Mouse (Mus musculus) midbrain, embryonic 10.5 days (tissue): Measurements from ENCODE around the gene Cfap74. TPM values are rescaled to one million over a fixed set of nuclear protein-coding genes. Genes with fewer than 3 reads are reported as not detected.
A peak's percentile ranks its signal among the peaks of the same experiment; 100 is the strongest.

Source experiments
- DNase-seq: peaks from one replicate; pipeline ENCODE4 v3.0.0-alpha.2; 2017; ENCODE audit warnings: low spot score
- H3K27ac ChIP-seq: fragments of 300-500 bp; sonication (generic); replicated peaks from 2 replicates; pipeline ENCODE4 v1.5.1; 2016; ENCODE audit warnings: mild to moderate bottlenecking
- H3K27me3 ChIP-seq: fragments of 300-500 bp; sonication (generic); 2 replicates; pipeline ENCODE4 v1.6.1; 2016; ENCODE audit warnings: low read depth, mild to moderate bottlenecking; ENCODE audit not compliant: poor library complexity, severe bottlenecking
- H3K36me3 ChIP-seq: fragments of 300-500 bp; sonication (generic); 2 replicates; pipeline ENCODE4 v1.6.1; 2016; ENCODE audit warnings: mild to moderate bottlenecking, moderate library complexity
- H3K4me1 ChIP-seq: fragments of 300-500 bp; sonication (generic); 2 replicates; pipeline ENCODE4 v1.6.1; 2016
- H3K4me3 ChIP-seq: fragments of 300-500 bp; sonication (generic); 2 replicates; pipeline ENCODE4 v1.5.1; 2016; ENCODE audit warnings: mild to moderate bottlenecking, moderate library complexity
- H3K9me3 ChIP-seq: fragments of 300-500 bp; sonication (generic); replicated peaks from 2 replicates; pipeline ENCODE4 v1.6.1; 2016; ENCODE audit warnings: mild to moderate bottlenecking
- WGBS: fragments of 180-500 bp; shearing (Covaris S2); methylation state at CpG from one replicate; pipeline ENCODE4 v1.1.7; 2016; 5-methylcytosine and 5-hydroxymethylcytosine counted together
- polyA plus RNA-seq: library from polyadenylated mRNA; unstranded; fragments of >200 nt; fragmentation: Nextera tagmentation; extraction: Ambion mirVana; gene quantifications from 2 replicates; pipeline ENCODE4 v1.2.1, GENCODE M21; 2016

Gene Cfap74
- polyA plus RNA-seq, 1 experiment from 2014 or later: 7.8 TPM

- 93% methylated on average over 4 of the region's 4 CpGs for WGBS
- peak overlapping the region; percentile 21; the same call in 1 of the 2 replicates for H3K4me3 ChIP-seq
- H3K27ac ChIP-seq: no peak overlapping the region
- H3K27me3 ChIP-seq: no peaks in the 10 kb centered on the region
- no peak for DNase-seq
- peaks cover 32% of the 10 kb centered on the region for H3K4me1 ChIP-seq
- H3K9me3 ChIP-seq: no peaks in the 10 kb centered on the region; the same call in 1 of the 2 replicates
- H3K36me3 ChIP-seq: peaks cover 23% of the 10 kb centered on the region
These were observed 85.9 kb downstream of the Cfap74 start for GRCm38 (mm10) chr4:155494891-155495290.

GRCm38 (mm10) chr4:155497963-155498362, 89.0 kb downstream of the Cfap74 start:
- no peak overlapping the region for H3K4me3 ChIP-seq
- H3K4me1 ChIP-seq: peaks cover 27% of the 10 kb centered on the region
- no peak for DNase-seq
- no peak overlapping the region for H3K27ac ChIP-seq
- 97% methylated on average over 3 of the region's 3 CpGs for WGBS
- H3K36me3 ChIP-seq: peaks cover 43% of the 10 kb centered on the region
- H3K27me3 ChIP-seq: no peaks in the 10 kb centered on the region
- no peaks in the 10 kb centered on the region for H3K9me3 ChIP-seq

DNA sequence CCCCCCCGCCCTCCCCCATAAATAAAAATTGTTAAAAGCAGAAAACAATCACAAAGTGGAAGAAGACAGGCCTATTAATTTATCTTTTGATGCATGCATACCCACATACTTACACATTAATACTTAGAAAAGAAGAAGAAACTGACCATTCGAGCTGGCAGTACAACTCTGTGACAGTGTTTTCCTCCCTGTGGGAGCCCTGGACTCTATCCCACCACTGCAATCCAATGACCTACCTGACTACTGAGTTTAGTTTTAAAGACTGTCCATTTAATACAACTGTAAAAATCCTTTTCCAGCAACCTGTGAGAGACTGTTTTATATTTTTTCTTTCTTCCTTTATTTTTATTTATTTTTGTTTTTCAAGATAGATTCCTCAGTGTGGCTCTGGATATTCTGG, 92.1 kb downstream of the Cfap74 start:
- no peak for DNase-seq
- Histone ChIP-seq H3K4me3 (no peak overlapping the region), H3K36me3 (peaks cover 62% of the 10 kb centered on the region), H3K4me1 (peaks cover 6% of the 10 kb centered on the region; the same call in 1 of the 2 replicates), H3K27ac (no peak overlapping the region), H3K27me3 (no peaks in the 10 kb centered on the region), H3K9me3 (no peaks in the 10 kb centered on the region)
- WGBS: 83% methylated on average over 2 of the region's 2 CpGs

GRCm38 (mm10) chr4:155505067-155505466, 96.1 kb downstream of the Cfap74 start:
- Histone ChIP-seq H3K36me3 (peaks cover 49% of the 10 kb centered on the region), H3K9me3 (no peaks in the 10 kb centered on the region), H3K27ac (no peak overlapping the region), H3K4me1 (peaks cover 6% of the 10 kb centered on the region; the same call in 1 of the 2 replicates), H3K27me3 (no peaks in the 10 kb centered on the region), H3K4me3 (no peak overlapping the region)
- WGBS: 87% methylated on average over 8 of the region's 8 CpGs
- no peak for DNase-seq

GRCm38 (mm10) chr4:155505671-155506295, 96.8 kb downstream of the Cfap74 start:
- Histone ChIP-seq H3K4me1 (peaks cover 6% of the 10 kb centered on the region; the same call in 1 of the 2 replicates), H3K36me3 (peaks cover 49% of the 10 kb centered on the region), H3K27me3 (no peaks in the 10 kb centered on the region), H3K4me3 (no peak overlapping the region), H3K27ac (no peak overlapping the region), H3K9me3 (no peaks in the 10 kb centered on the region)
- 83% methylated on average over 5 of the region's 5 CpGs for WGBS
- no peak for DNase-seq

- H3K4me1 ChIP-seq: no peaks in the 10 kb centered on the region
- WGBS: 97% methylated on average over 4 of the region's 4 CpGs
These were observed 99.6 kb downstream of the Cfap74 start for GRCm38 (mm10) chr4:155508614-155509013.

DNA sequence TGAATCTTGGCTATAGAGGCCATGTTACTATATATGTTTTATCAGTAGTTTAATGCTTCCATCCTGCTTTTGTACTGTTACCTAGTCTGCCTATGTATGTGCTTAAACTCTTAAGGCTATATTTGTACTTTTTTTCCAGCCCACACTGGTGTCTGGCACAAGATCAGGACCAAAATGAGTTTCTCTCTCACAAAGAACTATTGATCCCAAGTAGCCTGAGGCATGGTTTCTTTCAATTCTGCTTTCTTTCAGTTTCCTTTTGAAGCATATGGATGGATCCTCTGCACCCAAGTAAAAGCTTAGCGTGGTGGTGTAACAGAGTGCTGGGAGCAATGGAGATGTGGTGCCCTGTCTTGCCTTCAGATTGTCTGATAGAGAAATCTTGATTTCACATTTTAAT, 102.0 kb downstream of the Cfap74 start:
- Histone ChIP-seq H3K27me3 (no peaks in the 10 kb centered on the region), H3K4me3 (no peak overlapping the region), H3K4me1 (no peaks in the 10 kb centered on the region), H3K27ac (no peak overlapping the region), H3K36me3 (peaks cover 31% of the 10 kb centered on the region), H3K9me3 (no peaks in the 10 kb centered on the region)
- 93% methylated on average over 1 of the region's 1 CpGs for WGBS
- no peak for DNase-seq

More at GRCm38 (mm10) chr4:155508614-155509013, 99.6 kb downstream of the Cfap74 start:
- DNase-seq: no peak
- H3K4me3 ChIP-seq: no peak overlapping the region
- H3K27ac ChIP-seq: no peak overlapping the region
- H3K27me3 ChIP-seq: no peaks in the 10 kb centered on the region
- H3K36me3 ChIP-seq: peaks cover 38% of the 10 kb centered on the region
- no peaks in the 10 kb centered on the region for H3K9me3 ChIP-seq

- Histone ChIP-seq H3K4me3 (no peak overlapping the region), H3K27me3 (no peaks in the 10 kb centered on the region), H3K36me3 (peaks cover 51% of the 10 kb centered on the region), H3K4me1 (no peaks in the 10 kb centered on the region), H3K9me3 (no peaks in the 10 kb centered on the region), H3K27ac (no peak overlapping the region)
- WGBS: 92% methylated on average over 2 of the region's 2 CpGs
- no peak for DNase-seq
These were observed 105.8 kb downstream of the Cfap74 start for GRCm38 (mm10) chr4:155514810-155515209.

Other genes with a start within 250 kb of the Cfap74 start
- 8.9 and 10.1 TPM in 2 replicates for gene Ski, start 186.6 kb upstream of the Cfap74 start, polyA plus RNA-seq
- gene Faap20, start 159.4 kb upstream of the Cfap74 start, polyA plus RNA-seq: 118 and 120 TPM in 2 replicates
- 13.6 and 19.8 TPM in 2 replicates for gene Prkcz, start 47.8 kb upstream of the Cfap74 start, polyA plus RNA-seq
- not detected in 2 replicates for gene Gabrd, start 11.1 kb upstream of the Cfap74 start, polyA plus RNA-seq
- 0.14 TPM in 1 of 2 replicates, not detected in the other for gene Tmem52, start 59.9 kb downstream of the Cfap74 start, polyA plus RNA-seq
- gene Gnb1, start 82.2 kb downstream of the Cfap74 start, polyA plus RNA-seq: 630 and 714 TPM in 2 replicates
- 105 and 110 TPM in 2 replicates for gene Nadk, start 153.2 kb downstream of the Cfap74 start, polyA plus RNA-seq
- gene Slc35e2, start 192.2 kb downstream of the Cfap74 start, polyA plus RNA-seq: 11.9 and 13.4 TPM in 2 replicates
- 79.6 and 82.3 TPM in 2 replicates for gene Cdk11b, start 215.7 kb downstream of the Cfap74 start, polyA plus RNA-seq
- not detected in 2 replicates for gene Gm10563, start 236.2 kb downstream of the Cfap74 start, polyA plus RNA-seq
- gene Mmp23, start 244.2 kb downstream of the Cfap74 start, polyA plus RNA-seq: 4.7 TPM in 2 replicates